Comparison of ENCODE assay signal across 24 mouse cellular contexts in the genomic region with DNA sequence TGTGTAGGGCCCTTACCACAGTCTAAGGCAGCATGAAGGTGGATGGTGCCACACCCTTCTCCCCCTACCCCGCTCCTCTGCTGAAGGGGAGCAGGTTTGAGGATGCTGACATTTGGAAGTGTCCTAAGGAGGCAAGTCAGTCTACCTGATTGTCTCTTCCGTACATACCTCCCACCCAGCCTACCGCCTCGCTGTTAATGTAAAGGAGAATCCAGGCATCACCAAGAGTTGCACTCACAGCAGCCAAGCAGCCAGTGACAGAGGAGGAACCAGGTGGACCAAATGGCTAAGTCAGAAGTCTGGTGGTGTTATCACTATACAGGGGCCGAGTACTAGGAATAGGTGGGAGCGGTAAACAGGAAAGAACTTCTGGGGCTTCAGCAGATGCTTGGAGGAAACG.
"Had no signal": no experiment of that assay in that cellular context is flagged by ENCODE, and none has a peak within 500 bp of the region (broad histone marks: within the 10 kb centered on the region; RNA-seq: fewer than 3 reads in every experiment).

No protein-coding gene starts in this region.

- H3K27ac ChIP-seq: gastrocnemius, adult 2 months; heart, adult 2 months; hindbrain, embryonic 10.5 days; hindbrain, embryonic 12.5 days; hindbrain, embryonic 14.5 days; kidney, embryonic 15.5 days; kidney, postnatal 0 days; limb, embryonic 13.5 days; limb, embryonic 15.5 days; liver, embryonic 14.5 days had no signal

- ATAC-seq: hindbrain, embryonic 16.5 days; intestine, embryonic 16.5 days had no signal

- H3K9me3 ChIP-seq: hindbrain, embryonic 10.5 days; hindbrain, embryonic 12.5 days; kidney, embryonic 15.5 days; limb, embryonic 13.5 days; limb, embryonic 15.5 days had no signal

- H3K27me3 ChIP-seq: hindbrain, embryonic 12.5 days; kidney, embryonic 15.5 days; limb, embryonic 13.5 days; limb, embryonic 15.5 days had no signal

- H3K4me2 ChIP-seq: hindbrain, embryonic 12.5 days; hindbrain, embryonic 14.5 days; kidney, embryonic 15.5 days; limb, embryonic 13.5 days; limb, embryonic 15.5 days had no signal

- DNase-seq: gastrocnemius, adult 2 months; gastrocnemius, postnatal 10 days; gastrocnemius, postnatal 25 days; heart, postnatal 10 days; heart, postnatal 4 days; kidney, adult 11 months; kidney, adult 2 months; kidney, adult 9 months; kidney, postnatal 14 days; kidney, postnatal 36 days; layer of hippocampus, adult 9-11 months; layer of hippocampus, postnatal 36 days; left cerebral cortex, postnatal 4 days had no signal

- H3K4me3 ChIP-seq: gastrocnemius, adult 2 months; heart, adult 2 months; hindbrain, embryonic 10.5 days; hindbrain, embryonic 12.5 days; kidney, embryonic 15.5 days; limb, embryonic 13.5 days; limb, embryonic 15.5 days had no signal

- H3K9ac ChIP-seq: hindbrain, embryonic 12.5 days; hindbrain, embryonic 14.5 days; kidney, embryonic 15.5 days; limb, embryonic 13.5 days; limb, embryonic 15.5 days; liver, embryonic 14.5 days had no signal

- H3K4me1 ChIP-seq: kidney, embryonic 15.5 days had no signal
